Mouse (Mus musculus) forebrain, embryonic 15.5 days (tissue): Measurements from ENCODE around the gene Olfr127. TPM values are rescaled to one million over a fixed set of nuclear protein-coding genes. Genes with fewer than 3 reads are reported as not detected.
"Not testable (repeated sequence)": the region's sequence is repeated elsewhere in the genome, so short reads cannot be mapped to it uniquely, and the experiment has no call there.

Experiments used
- ATAC-seq: fragments of 200-750 bp; cut with Nextera tagmentation; replicated peaks from 2 replicates; pipeline ENCODE4 v1.8.0; 2017; ENCODE audit warnings: mild to moderate bottlenecking, moderate TSS enrichment, moderate library complexity
- H3K27ac ChIP-seq: fragments of 300-500 bp; sonication (generic); replicated peaks from 2 replicates; pipeline ENCODE4 v1.5.1; 2015; ENCODE audit warnings: mild to moderate bottlenecking, inconsistent platforms
- H3K27me3 ChIP-seq: fragments of 300-500 bp; sonication (generic); 2 replicates; pipeline ENCODE4 v1.6.1; 2015; ENCODE audit warnings: inconsistent platforms
- H3K36me3 ChIP-seq: fragments of 300-500 bp; sonication (generic); 2 replicates; pipeline ENCODE4 v1.6.1; 2015; ENCODE audit warnings: mild to moderate bottlenecking, inconsistent platforms
- H3K4me1 ChIP-seq: fragments of 300-500 bp; sonication (generic); 2 replicates; pipeline ENCODE4 v1.6.1; 2015; ENCODE audit warnings: inconsistent platforms
- H3K4me2 ChIP-seq: fragments of 300-500 bp; sonication (generic); replicated peaks from 2 replicates; pipeline ENCODE4 v1.6.1; 2015; ENCODE audit warnings: mild to moderate bottlenecking, inconsistent platforms
- H3K4me3 ChIP-seq: fragments of 300-500 bp; sonication (generic); 2 replicates; pipeline ENCODE4 v1.5.1; 2015; ENCODE audit warnings: mild to moderate bottlenecking, inconsistent platforms
- H3K9ac ChIP-seq: fragments of 300-500 bp; sonication (generic); replicated peaks from 2 replicates; pipeline ENCODE4 v1.6.1; 2015; ENCODE audit warnings: mild to moderate bottlenecking, inconsistent platforms
- H3K9me3 ChIP-seq: fragments of 300-500 bp; sonication (generic); 2 replicates; pipeline ENCODE4 v1.6.1; 2016; ENCODE audit warnings: inconsistent platforms
- WGBS: fragments of 180-500 bp; shearing (Covaris S2); methylation state at CpG from one replicate; pipeline ENCODE4 v1.1.7; 2015; ENCODE audit warnings: mixed read lengths; 5-methylcytosine and 5-hydroxymethylcytosine counted together
- polyA plus RNA-seq: library from polyadenylated mRNA; unstranded; fragments of >200 nt; fragmentation: Nextera tagmentation; extraction: Ambion mirVana; gene quantifications from 2 replicates; pipeline ENCODE4 v1.2.1, GENCODE M21; 2015

Gene Olfr127
- polyA plus RNA-seq, result not detected in 2 replicates

DNA sequence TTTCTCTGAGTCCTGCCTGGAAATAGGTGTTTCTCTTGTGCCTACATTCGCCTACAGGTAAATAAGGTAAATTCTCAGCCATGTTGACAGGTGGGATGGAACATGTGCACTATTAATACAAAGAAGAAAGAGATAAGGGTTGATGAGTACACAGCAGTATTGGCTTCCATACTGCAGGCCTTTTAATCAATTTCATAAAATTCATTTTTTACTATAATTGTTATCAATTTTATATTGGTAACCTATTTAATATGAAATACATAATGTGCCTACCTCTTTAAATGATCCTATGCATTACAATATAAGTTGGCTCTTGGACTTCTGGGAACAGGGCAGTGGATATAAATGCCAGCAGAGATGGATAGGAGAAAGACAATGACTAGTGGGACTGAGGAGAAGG is at the start of gene Olfr127:
Gene Olfr127 (plus strand): TSS at position 301 of the 400 bp plus-strand sequence.
- no peaks in the 10 kb centered on the region for H3K27me3 ChIP-seq
- H3K9ac ChIP-seq, result no peak within 1 kb of the TSS
- H3K4me1 ChIP-seq, result no peaks in the 10 kb centered on the region
- 79% methylated on average over 1 of the region's 1 CpGs for WGBS
- no peaks in the 10 kb centered on the region for H3K9me3 ChIP-seq
- H3K4me2 ChIP-seq, result no peak within 1 kb of the TSS
- H3K36me3 ChIP-seq, result no peaks in the 10 kb centered on the region
- ATAC-seq, result no peak
- H3K27ac ChIP-seq, result no peak within 1 kb of the TSS
- no peak within 1 kb of the TSS for H3K4me3 ChIP-seq

DNA sequence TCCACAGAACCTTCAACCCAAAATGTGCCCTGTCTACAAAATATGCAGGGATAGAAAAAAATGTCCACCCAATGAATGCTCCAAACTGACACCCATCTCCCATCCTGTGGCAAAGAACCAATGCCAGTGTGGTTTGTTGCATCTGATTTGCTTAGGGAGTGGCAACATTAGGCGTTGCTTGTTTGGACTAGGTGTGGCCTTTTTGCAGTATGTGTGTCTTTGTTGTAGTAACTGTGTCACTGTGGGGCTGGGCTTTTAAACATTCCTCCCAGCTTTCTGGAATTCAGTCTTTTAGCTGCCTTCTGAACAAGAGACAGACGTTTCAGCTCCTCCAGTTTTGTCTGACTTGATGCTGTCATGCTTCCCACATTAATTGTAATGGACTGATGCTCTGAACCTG is 36.3 kb upstream of the Olfr127 start:
- no peak overlapping the region for H3K4me3 ChIP-seq
- H3K9me3 ChIP-seq, result no peaks in the 10 kb centered on the region
- no peaks in the 10 kb centered on the region for H3K27me3 ChIP-seq
- 78% methylated on average over 2 of the region's 2 CpGs for WGBS
- H3K4me2 ChIP-seq, result no peak overlapping the region
- no peaks in the 10 kb centered on the region for H3K36me3 ChIP-seq
- no peak overlapping the region for H3K9ac ChIP-seq
- no peaks in the 10 kb centered on the region for H3K4me1 ChIP-seq
- no peak for ATAC-seq
- no peak overlapping the region for H3K27ac ChIP-seq

DNA sequence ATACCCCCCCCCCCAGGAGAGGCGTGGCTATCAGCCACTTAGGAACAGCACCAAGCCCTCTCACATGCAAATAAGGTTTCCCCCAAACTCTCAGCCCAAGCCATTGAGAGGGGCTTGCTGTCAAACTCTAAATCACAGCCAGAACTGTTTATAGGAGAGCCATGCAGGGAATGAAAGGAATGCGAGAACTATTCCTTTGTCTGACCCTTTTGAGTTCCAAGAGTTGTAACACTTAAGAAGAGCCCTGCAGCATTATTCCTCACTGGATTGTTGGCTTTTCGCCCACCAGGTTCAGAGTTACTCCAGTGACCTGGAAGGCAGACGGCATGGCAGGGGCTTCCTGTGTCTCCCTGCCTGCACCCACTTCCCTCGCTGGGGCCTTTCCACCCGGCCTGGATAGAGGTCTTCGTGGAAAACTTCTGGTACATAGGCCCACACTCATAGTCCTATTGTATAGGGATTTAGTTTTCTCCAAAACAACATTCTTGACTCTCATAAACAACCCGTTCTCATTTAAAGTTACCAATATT is 30.5 kb upstream of the Olfr127 start:
- Histone ChIP-seq H3K27me3 (no peaks in the 10 kb centered on the region), H3K4me1 (no peaks in the 10 kb centered on the region), H3K4me3 (no peak overlapping the region), H3K4me2 (no peak overlapping the region), H3K27ac (no peak overlapping the region), H3K9me3 (no peaks in the 10 kb centered on the region), H3K9ac (no peak overlapping the region), H3K36me3 (no peaks in the 10 kb centered on the region)
- ATAC-seq, result no peak
- 19% methylated on average over 8 of the region's 8 CpGs for WGBS

GRCm38 (mm10) chr17:37873830-37874229 is 26.4 kb upstream of the Olfr127 start:
- H3K4me3 ChIP-seq, result no peak overlapping the region
- H3K27me3 ChIP-seq, result no peaks in the 10 kb centered on the region
- ATAC-seq, result no peak
- no peak overlapping the region for H3K9ac ChIP-seq
- H3K9me3 ChIP-seq, result no peaks in the 10 kb centered on the region
- no peak overlapping the region for H3K27ac ChIP-seq
- 89% methylated on average over 3 of the region's 3 CpGs for WGBS
- H3K4me2 ChIP-seq, result no peak overlapping the region
- H3K36me3 ChIP-seq, result no peaks in the 10 kb centered on the region
- H3K4me1 ChIP-seq, result no peaks in the 10 kb centered on the region

DNA sequence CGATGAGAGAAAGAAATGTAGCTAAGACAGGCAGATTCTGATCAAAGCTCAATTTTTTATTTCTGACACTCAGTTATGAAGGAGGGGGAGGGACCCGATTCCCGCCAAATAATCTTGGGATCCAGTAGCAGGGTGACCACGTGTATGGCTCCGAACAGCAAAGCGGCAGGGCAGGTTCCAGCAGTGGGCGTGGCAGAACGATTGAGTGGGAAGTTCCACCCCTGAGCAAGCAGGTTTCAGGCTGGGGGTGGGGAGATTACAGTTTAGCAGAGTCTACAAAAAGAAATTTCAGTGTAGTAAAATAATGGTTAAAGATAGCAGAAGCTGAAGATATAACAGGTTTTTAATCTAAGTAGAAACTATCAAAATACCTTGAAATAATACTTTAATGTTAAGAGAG is 6.6 kb downstream of the Olfr127 start:
- not testable (repeated sequence) for H3K27me3 ChIP-seq, ATAC-seq, H3K27ac ChIP-seq, H3K9me3 ChIP-seq, H3K4me2 ChIP-seq, H3K9ac ChIP-seq, H3K4me3 ChIP-seq, H3K4me1 ChIP-seq, H3K36me3 ChIP-seq
- 75% methylated on average over 8 of the region's 8 CpGs for WGBS

GRCm38 (mm10) chr17:37920248-37920647 is 20.0 kb downstream of the Olfr127 start, which contains the start of gene Olfr128:
TSS of gene Olfr128 (plus strand) at chr17:37920548.
- Histone ChIP-seq H3K9ac (no peak within 1 kb of the TSS), H3K27me3 (no peaks in the 10 kb centered on the region), H3K36me3 (no peaks in the 10 kb centered on the region), H3K4me2 (no peak within 1 kb of the TSS), H3K4me3 (no peak within 1 kb of the TSS), H3K27ac (no peak within 1 kb of the TSS), H3K9me3 (no peaks in the 10 kb centered on the region), H3K4me1 (no peaks in the 10 kb centered on the region)
- no peak for ATAC-seq

GRCm38 (mm10) chr17:37952979-37953378 is 52.7 kb downstream of the Olfr127 start, which contains the start of gene Olfr761:
TSS of gene Olfr761 (minus strand) at chr17:37953079.
- Histone ChIP-seq H3K9me3 (no peaks in the 10 kb centered on the region), H3K4me2 (no peak within 1 kb of the TSS), H3K27me3 (no peaks in the 10 kb centered on the region), H3K9ac (no peak within 1 kb of the TSS), H3K27ac (no peak within 1 kb of the TSS), H3K4me1 (no peaks in the 10 kb centered on the region), H3K4me3 (no peak within 1 kb of the TSS), H3K36me3 (no peaks in the 10 kb centered on the region)
- WGBS, result 71% methylated on average over 2 of the region's 2 CpGs
- no peak for ATAC-seq

Other genes with a start within 250 kb of the Olfr127 start
- gene Olfr117, start 236.7 kb upstream of the Olfr127 start, polyA plus RNA-seq, result not detected in 2 replicates
- gene Olfr118, start 233.4 kb upstream of the Olfr127 start, polyA plus RNA-seq, result not detected in 2 replicates
- gene Olfr119, start 203.9 kb upstream of the Olfr127 start, polyA plus RNA-seq, result not detected in 2 replicates
- not detected in 2 replicates for gene Olfr120, start 178.6 kb upstream of the Olfr127 start, polyA plus RNA-seq
- gene Olfr121, start 151.6 kb upstream of the Olfr127 start, polyA plus RNA-seq, result not detected in 2 replicates
- gene Olfr122, start 131.8 kb upstream of the Olfr127 start, polyA plus RNA-seq, result not detected in 2 replicates
- gene Olfr123, start 106.9 kb upstream of the Olfr127 start, polyA plus RNA-seq, result not detected in 2 replicates
- not detected in 2 replicates for gene Olfr124, start 100.5 kb upstream of the Olfr127 start, polyA plus RNA-seq
- gene Olfr125, start 67.5 kb upstream of the Olfr127 start, polyA plus RNA-seq, result not detected in 2 replicates
- not detected in 2 replicates for gene Olfr126, start 53.0 kb upstream of the Olfr127 start, polyA plus RNA-seq
- gene Olfr128, start 20.1 kb downstream of the Olfr127 start, polyA plus RNA-seq, result not detected in 2 replicates
- gene Olfr761, start 52.6 kb downstream of the Olfr127 start, polyA plus RNA-seq, result not detected in 2 replicates
- gene Olfr129, start 159.6 kb downstream of the Olfr127 start, polyA plus RNA-seq, result not detected in 2 replicates
- not detected in 2 replicates for gene Olfr130, start 163.5 kb downstream of the Olfr127 start, polyA plus RNA-seq
- not detected in 2 replicates for gene Olfr131, start 188.3 kb downstream of the Olfr127 start, polyA plus RNA-seq
- gene Olfr132, start 234.1 kb downstream of the Olfr127 start, polyA plus RNA-seq, result not detected in 2 replicates
- not detected in 2 replicates for gene Olfr133, start 244.8 kb downstream of the Olfr127 start, polyA plus RNA-seq